Mouse (Mus musculus) Muller cell, postnatal 12 days (primary cell): ENCODE measurements around the gene Agtrap.
"Not testable (repeated sequence)": the region's sequence is repeated elsewhere in the genome, so short reads cannot be mapped to it uniquely, and the experiment has no call there.

Experiments
- DNase-seq: peaks from one replicate; pipeline ENCODE4 v3.0.0-alpha.2; 2015; ENCODE audit errors: inconsistent ontology term

Gene Agtrap

GRCm38 (mm10) chr4:148087907-148088527 is at the start of gene Agtrap:
TSS of gene Agtrap (minus strand) at chr4:148088031.
- DNase-seq = peak; percentile 84

GRCm38 (mm10) chr4:148137503-148137902 is 49.7 kb upstream of the Agtrap start:
- no peak for DNase-seq

GRCm38 (mm10) chr4:148134988-148135387 is 47.2 kb upstream of the Agtrap start:
- DNase-seq = no peak

GRCm38 (mm10) chr4:148131497-148132081 is 43.8 kb upstream of the Agtrap start:
- DNase-seq = no peak

GRCm38 (mm10) chr4:148130561-148131413 is 43.0 kb upstream of the Agtrap start, which contains the start of gene Draxin:
TSS of gene Draxin (minus strand) at chr4:148130698.
- DNase-seq = peak; percentile 52

- DNase-seq = no peak
Observed at GRCm38 (mm10) chr4:148130133-148130532, 42.3 kb upstream of the Agtrap start, which contains the start of gene Mad2l2. TSS of gene Mad2l2 (plus strand) at chr4:148130384.

GRCm38 (mm10) chr4:148128672-148129071 is 40.8 kb upstream of the Agtrap start:
- no peak for DNase-seq

- DNase-seq = no peak
Observed at GRCm38 (mm10) chr4:148128241-148128640, 40.4 kb upstream of the Agtrap start.

- DNase-seq = no peak
Observed at GRCm38 (mm10) chr4:148122694-148123066, 34.8 kb upstream of the Agtrap start.

- DNase-seq = no peak
Observed at GRCm38 (mm10) chr4:148121982-148122693, 34.3 kb upstream of the Agtrap start.

- DNase-seq = no peak
Observed at GRCm38 (mm10) chr4:148121362-148121761, 33.5 kb upstream of the Agtrap start.

- DNase-seq = no peak
Observed at GRCm38 (mm10) chr4:148120555-148120954, 32.7 kb upstream of the Agtrap start.

- not testable (repeated sequence) for DNase-seq
Observed at GRCm38 (mm10) chr4:148119578-148119977, 31.7 kb upstream of the Agtrap start.

- DNase-seq = no peak
Observed at GRCm38 (mm10) chr4:148117392-148117791, 29.6 kb upstream of the Agtrap start.

- DNase-seq = no peak
Observed at GRCm38 (mm10) chr4:148116657-148117056, 28.8 kb upstream of the Agtrap start.

- DNase-seq = peak; percentile 27
Observed at GRCm38 (mm10) chr4:148115467-148115866, 27.6 kb upstream of the Agtrap start.

GRCm38 (mm10) chr4:148114758-148115391 is 27.0 kb upstream of the Agtrap start:
- peak; percentile 85 for DNase-seq

- no peak for DNase-seq
Observed at GRCm38 (mm10) chr4:148112519-148112918, 24.7 kb upstream of the Agtrap start.

GRCm38 (mm10) chr4:148109215-148109614 is 21.4 kb upstream of the Agtrap start:
- DNase-seq = no peak

GRCm38 (mm10) chr4:148108565-148109100 is 20.8 kb upstream of the Agtrap start:
- no peak for DNase-seq
